Mouse (Mus musculus) CH12.LX (cell line): Measurements from ENCODE around the gene Hsd3b7. TPM values are rescaled to one million over a fixed set of nuclear protein-coding genes. Genes with fewer than 3 reads are reported as not detected.

Source experiments
- DNase-seq: peaks from one replicate; pipeline ENCODE4 v3.0.0-alpha.2; 2013; ENCODE audit errors: extremely low read depth
- H3K27ac ChIP-seq: 2 replicates; pipeline ENCODE4 v1.5.1; 2012; ENCODE audit warnings: low read depth, mild to moderate bottlenecking, control low read depth, moderate library complexity; ENCODE audit not compliant: insufficient read depth
- H3K27me3 ChIP-seq: replicated peaks from 2 replicates; pipeline ENCODE3; 2012; ENCODE audit warnings: inconsistent platforms
- H3K36me3 ChIP-seq, 2 experiments: replicated peaks in 1 of 2; 2 replicates each; pipeline versions ENCODE3 to v1.6.1; 2012; ENCODE audit warnings: inconsistent platforms in 1 of 2, low read length in 1 of 2, mild to moderate bottlenecking in 1 of 2, mixed read lengths in 1 of 2, moderate library complexity in 1 of 2; ENCODE audit not compliant: control insufficient read depth in 1 of 2, insufficient read depth in 1 of 2
- H3K4me1 ChIP-seq, 2 experiments: 2 replicates each; pipeline ENCODE4 v1.6.1; 2012; ENCODE audit warnings: inconsistent platforms in 1 of 2, moderate library complexity in 1 of 2; ENCODE audit not compliant: insufficient read depth in 2 of 2, control insufficient read depth in 1 of 2
- H3K4me2 ChIP-seq: 2 replicates; pipeline ENCODE4 v1.6.1; 2012; ENCODE audit warnings: low read depth, mild to moderate bottlenecking, control low read depth; ENCODE audit not compliant: poor library complexity, insufficient read depth, severe bottlenecking
- H3K4me3 ChIP-seq, 3 experiments: fragments of 150-350 bp in 1 of 3; sonication (generic) in 1 of 3; replicated peaks in 1 of 3; 2 replicates each; pipeline versions ENCODE3 to v1.5.1; 2011 to 2012; ENCODE audit warnings: low read depth in 2 of 3, low read length in 2 of 3, mild to moderate bottlenecking in 2 of 3, moderate library complexity in 2 of 3, control low read depth in 1 of 3, improper control_type of control experiment in 1 of 3, inconsistent platforms in 1 of 3, mixed read lengths in 1 of 3; ENCODE audit not compliant: poor library complexity in 1 of 3
- H3K79me2 ChIP-seq: replicated peaks from 2 replicates; pipeline ENCODE4 v1.6.1; 2012; ENCODE audit warnings: mild to moderate bottlenecking, moderate library complexity; ENCODE audit not compliant: control insufficient read depth, poor library complexity, insufficient read depth, severe bottlenecking; ENCODE audit errors: extremely low read depth
- H3K9ac ChIP-seq: 2 replicates; pipeline ENCODE4 v1.6.1; 2012; ENCODE audit warnings: low read depth, mild to moderate bottlenecking, control low read depth, moderate library complexity; ENCODE audit not compliant: insufficient read depth
- H3K9me3 ChIP-seq: replicated peaks from 2 replicates; pipeline ENCODE3; 2012; ENCODE audit warnings: low read length, inconsistent platforms, mixed read lengths
- BHLHE40 ChIP-seq: IDR thresholded peaks from 2 replicates; pipeline ENCODE4 v1.6.1; 2011; ENCODE audit warnings: mild to moderate bottlenecking, low read depth, low read length, improper control_type of control experiment
- CHD2 ChIP-seq: IDR thresholded peaks from 2 replicates; pipeline ENCODE4 v1.6.1; 2011; ENCODE audit warnings: low read length, improper control_type of control experiment
- E2F4 ChIP-seq: IDR thresholded peaks from 2 replicates; pipeline ENCODE4 v1.6.1; 2011; ENCODE audit warnings: low read depth, low read length, improper control_type of control experiment; ENCODE audit not compliant: insufficient replicate concordance
- HCFC1 ChIP-seq: IDR thresholded peaks from 2 replicates; pipeline ENCODE4 v1.6.1; 2012; ENCODE audit warnings: low read depth, mild to moderate bottlenecking, inconsistent platforms, low read length, improper control_type of control experiment
- IRF4 ChIP-seq: IDR thresholded peaks from 2 replicates; pipeline ENCODE4 v1.6.1; 2014; ENCODE audit warnings: low read depth, mild to moderate bottlenecking, inconsistent platforms, low read length, improper control_type of control experiment
- MAFK ChIP-seq: IDR thresholded peaks from 2 replicates; pipeline ENCODE4 v1.6.1; 2011; ENCODE audit warnings: low read length, improper control_type of control experiment; ENCODE audit not compliant: insufficient replicate concordance
- MAX ChIP-seq: IDR thresholded peaks from 2 replicates; pipeline ENCODE4 v1.6.1; 2011; ENCODE audit warnings: low read length, improper control_type of control experiment
- MAZ ChIP-seq: IDR thresholded peaks from 2 replicates; pipeline ENCODE4 v1.6.1; 2012; ENCODE audit warnings: low read depth, mild to moderate bottlenecking, inconsistent platforms, low read length, improper control_type of control experiment, moderate library complexity
- MEF2A ChIP-seq: IDR thresholded peaks from 2 replicates; pipeline ENCODE4 v1.6.1; 2014; ENCODE audit warnings: low read depth, mild to moderate bottlenecking, inconsistent platforms, low read length, improper control_type of control experiment, borderline replicate concordance
- POLR2A ChIP-seq: IDR thresholded peaks from 2 replicates; pipeline ENCODE4 v1.6.1; 2011; ENCODE audit warnings: low read depth, mild to moderate bottlenecking, improper control_type of control experiment, low read length
- SIN3A ChIP-seq: IDR thresholded peaks from 2 replicates; pipeline ENCODE4 v1.6.1; 2012; ENCODE audit warnings: low read length, improper control_type of control experiment, inconsistent platforms
- SMC3 ChIP-seq: IDR thresholded peaks from 2 replicates; pipeline ENCODE4 v1.6.1; 2011; ENCODE audit warnings: low read depth, low read length, improper control_type of control experiment
- TBP ChIP-seq: conservative IDR thresholded peaks from 2 replicates; pipeline ENCODE4 v1.6.1; 2011; ENCODE audit warnings: low read depth, low read length, improper control_type of control experiment
- USF1 ChIP-seq: IDR thresholded peaks from 2 replicates; pipeline ENCODE4 v1.6.1; 2014; ENCODE audit warnings: low read depth, mild to moderate bottlenecking, inconsistent platforms, low read length, improper control_type of control experiment
- USF2 ChIP-seq: conservative IDR thresholded peaks from 2 replicates; pipeline ENCODE4 v1.6.1; 2011; ENCODE audit warnings: low read depth, low read length, improper control_type of control experiment
- ZC3H11A ChIP-seq: IDR thresholded peaks from 2 replicates; pipeline ENCODE4 v1.6.1; 2012; ENCODE audit warnings: low read depth, mild to moderate bottlenecking, inconsistent platforms, low read length, improper control_type of control experiment
- ZKSCAN1 ChIP-seq: IDR thresholded peaks from 2 replicates; pipeline ENCODE4 v1.6.1; 2012; ENCODE audit warnings: low read depth, inconsistent platforms, low read length, improper control_type of control experiment, borderline replicate concordance
- ZMIZ1 ChIP-seq: IDR thresholded peaks from 2 replicates; pipeline ENCODE4 v1.6.1; 2012; ENCODE audit warnings: low read depth, mild to moderate bottlenecking, inconsistent platforms, low read length, improper control_type of control experiment
- ZNF384 ChIP-seq: IDR thresholded peaks from 2 replicates; pipeline ENCODE4 v1.6.1; 2012; ENCODE audit warnings: low read depth, low read length, improper control_type of control experiment, inconsistent platforms
- dilution Hi-C: fragments of 300-500 bp; cut with MboI; formaldehyde crosslinking; loops from 2 replicates; pipeline ENCODE4 v1.14.3; 2020; ENCODE audit warnings: low sequenced_read_pairs; ENCODE audit not compliant: extremely low pct_unique_long_range_greater_than_20kb, extremely low pct_ligation_motif_present
- in situ Hi-C: fragments of 300-500 bp; cut with MboI; formaldehyde crosslinking; loops from 3 replicates; pipeline ENCODE4 v1.14.3; 2019; ENCODE audit warnings: low sequenced_read_pairs, low pct_ligation_motif_present, low pct_unique_long_range_greater_than_20kb, mixed read lengths
- polyA plus RNA-seq: library from polyadenylated mRNA; unstranded; fragments of >175 nt; gene quantifications from 2 replicates; pipeline ENCODE4 v1.2.1, GENCODE M21; 2012; ENCODE audit warnings: low read depth; ENCODE audit not compliant: insufficient read length
- total RNA-seq, 2 experiments: library from RNA; depleted of rRNA; stranded (reverse); fragments of 300-350 nt in 1 of 2; fragments of >200 nt in 1 of 2; gene quantifications; 2 replicates each; pipeline ENCODE4 v1.2.3; 2012 to 2014

Gene Hsd3b7
- total and polyA plus RNA-seq, 3 experiments = 0.99 to 6.8 (median 4.2) TPM

DNA sequence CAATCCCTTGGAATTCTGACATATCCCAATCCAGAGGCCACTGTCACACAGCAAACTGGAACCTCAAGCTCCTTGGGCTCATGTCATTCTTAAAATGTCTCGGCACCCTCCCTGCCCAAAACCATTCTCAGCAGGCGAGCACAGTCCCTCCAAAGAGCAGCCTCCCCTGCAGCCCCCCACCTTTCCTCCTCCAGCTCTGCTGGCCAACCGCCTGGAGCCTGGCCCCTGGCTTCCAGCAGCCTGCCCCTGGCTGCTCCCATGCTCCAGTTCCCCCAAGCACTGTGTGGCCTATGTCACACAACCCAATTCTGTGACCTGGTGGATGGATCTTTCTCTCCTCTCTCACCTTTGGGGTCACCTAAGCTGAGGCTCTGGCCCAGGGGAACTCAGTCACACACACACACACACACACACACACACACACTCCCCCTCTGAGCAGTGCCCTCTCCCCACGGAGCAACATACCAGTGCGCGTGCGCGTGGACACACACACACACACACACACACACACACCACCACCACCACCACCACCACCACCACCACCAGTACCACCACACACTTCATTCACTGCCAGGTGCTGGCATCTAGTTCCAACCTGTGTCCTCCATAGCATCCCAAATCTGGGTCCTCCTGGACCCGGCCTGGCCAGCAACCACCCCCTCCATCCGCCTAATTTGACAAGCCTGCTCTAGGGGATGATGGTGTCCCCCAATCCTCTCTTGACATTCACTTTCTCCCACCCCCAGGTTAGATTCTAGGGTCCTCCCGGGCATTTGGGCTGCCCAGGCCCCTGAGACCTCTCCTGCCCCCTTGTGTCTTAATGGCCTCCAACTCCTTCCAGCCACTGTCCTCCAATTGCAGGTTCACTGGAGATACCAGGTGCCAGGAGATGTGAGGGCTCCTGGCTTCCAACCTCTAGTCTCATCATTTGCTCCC lies 23.1 kb downstream of the Hsd3b7 start:
- no peaks in the 10 kb centered on the region for H3K9me3 ChIP-seq
- H3K4me2 ChIP-seq = no peak overlapping the region
- no peaks in the 10 kb centered on the region for H3K27me3 ChIP-seq
- peaks cover 4 to 28% of the 10 kb centered on the region in 2 experiments; a peak in 3 of 4 replicates for H3K4me1 ChIP-seq
- TF ChIP-seq SMC3 (no peak), IRF4 (no peak), SIN3A (no peak), E2F4 (no peak), ZKSCAN1 (no peak), MAZ (no peak)
- H3K79me2 ChIP-seq = no peaks in the 10 kb centered on the region
- no peaks in the 10 kb centered on the region for H3K36me3 ChIP-seq
- dilution Hi-C loops (no loop called here), in situ Hi-C loops (no loop called here)
- H3K27ac ChIP-seq = no peak overlapping the region
- H3K4me3 ChIP-seq = no peak overlapping the region
- H3K9ac ChIP-seq = no peak overlapping the region
- DNase-seq = no peak

DNA sequence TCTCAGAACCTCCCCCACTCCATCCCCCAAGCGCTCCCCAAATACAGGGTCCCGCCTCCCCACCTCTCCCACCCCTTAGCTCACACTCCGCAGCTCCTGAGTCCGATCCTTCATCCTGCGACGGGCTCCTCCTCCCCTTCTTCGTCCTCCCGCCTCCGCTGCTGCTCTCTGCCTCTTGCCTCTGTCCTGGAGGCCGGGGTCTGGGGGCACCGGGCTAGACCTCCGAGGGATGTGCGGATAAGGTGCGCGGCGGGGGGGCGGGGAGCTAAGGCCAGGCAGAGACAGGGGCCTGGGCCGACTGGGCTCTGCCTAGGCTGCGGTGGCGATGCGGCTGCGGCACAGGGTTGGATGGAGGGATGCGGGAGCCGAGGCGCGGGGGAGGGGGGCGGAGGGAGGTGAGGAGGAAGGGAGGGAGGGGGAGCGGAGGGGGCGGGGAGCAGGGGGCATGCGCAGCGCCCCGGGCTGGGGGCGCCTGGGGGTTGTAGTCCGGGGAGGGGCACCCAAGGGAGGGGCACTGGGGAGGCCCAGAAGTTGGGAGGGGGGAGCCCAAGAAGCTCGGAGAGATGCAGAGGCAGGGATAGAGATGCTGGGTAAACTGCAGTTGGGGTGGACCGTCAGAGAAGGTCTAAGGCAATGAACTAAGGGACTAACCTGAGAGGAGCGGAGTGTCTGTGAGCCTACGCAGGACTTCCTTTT lies 23.9 kb downstream of the Hsd3b7 start, which contains the start of the genes Stx4a and Stx1b:
TSS of gene Stx4a (plus strand) at position 119 of the 696 bp plus-strand sequence.
TSS of gene Stx1b (minus strand) at position 374 of the 696 bp plus-strand sequence.
- no peak for TF ChIP-seq USF1
- no peak for TF ChIP-seq ZMIZ1
- TF ChIP-seq USF2 = no peak
- TF ChIP-seq MAFK = no peak
- no peak for TF ChIP-seq HCFC1
- no peak for TF ChIP-seq CHD2
- TF ChIP-seq MEF2A = no peak
- TF ChIP-seq ZC3H11A = no peak
- TF ChIP-seq MAX = no peak
- no peak for TF ChIP-seq BHLHE40
- no peak for TF ChIP-seq MAZ
- no peak for TF ChIP-seq TBP
- TF ChIP-seq POLR2A = no peak
- no peak for TF ChIP-seq SIN3A
- no peak for TF ChIP-seq ZNF384
- dilution Hi-C loops = no loop called here
- H3K4me2 ChIP-seq = no peak within 1 kb of the TSS
- no peaks in the 10 kb centered on the region for H3K79me2 ChIP-seq
- H3K4me3 ChIP-seq = no peak within 1 kb of the TSS
- H3K27ac ChIP-seq = no peak within 1 kb of the TSS
- H3K27me3 ChIP-seq = no peaks in the 10 kb centered on the region
- no peak for DNase-seq
- in situ Hi-C loops = no loop called here
- H3K9ac ChIP-seq = no peak within 1 kb of the TSS
- H3K36me3 ChIP-seq = no peaks in the 10 kb centered on the region
- peaks cover 4 to 28% of the 10 kb centered on the region in 2 experiments; a peak in 3 of 4 replicates for H3K4me1 ChIP-seq
- no peaks in the 10 kb centered on the region for H3K9me3 ChIP-seq
